Mouse (Mus musculus) C2C12 (cell line): ENCODE data around the gene Dmap1. TPM values are rescaled to one million over a fixed set of nuclear protein-coding genes. Genes with fewer than 3 reads are reported as not detected.

ENCODE experiments used
- H3K27me3 ChIP-seq: one replicate; pipeline ENCODE4 v1.6.1; 2011; ENCODE audit not compliant: control insufficient read depth, insufficient read depth, insufficient read length
- H3K36me3 ChIP-seq: one replicate; pipeline ENCODE4 v1.6.1; 2011; ENCODE audit not compliant: control insufficient read depth, insufficient read depth
- H3K4me3 ChIP-seq: one replicate; pipeline ENCODE4 v1.5.1; 2011; ENCODE audit warnings: mild to moderate bottlenecking, control low read depth; ENCODE audit not compliant: poor library complexity, insufficient read depth, severe bottlenecking
- H3K79me2 ChIP-seq: one replicate; pipeline ENCODE4 v1.6.1; 2011; ENCODE audit not compliant: control insufficient read depth, insufficient read depth
- H3K79me3 ChIP-seq: one replicate; pipeline ENCODE4 v1.6.1; 2011; ENCODE audit warnings: low read depth, control low read depth
- H3ac ChIP-seq: one replicate; pipeline ENCODE3; 2011; ENCODE audit warnings: low read depth; ENCODE audit not compliant: control insufficient read depth, insufficient read length
- CEBPB ChIP-seq: IDR thresholded peaks from one replicate; pipeline ENCODE4 v1.6.1; 2011; ENCODE audit warnings: low read depth, mild to moderate bottlenecking, control low read depth, moderate library complexity
- CTCF ChIP-seq: IDR thresholded peaks from one replicate; pipeline ENCODE4 v1.5.1; 2011; ENCODE audit not compliant: control insufficient read depth, insufficient read depth, insufficient read length
- FOSL1 ChIP-seq: IDR thresholded peaks from one replicate; pipeline ENCODE4 v1.8.0; 2011; ENCODE audit warnings: mild to moderate bottlenecking, low read length; ENCODE audit not compliant: poor library complexity, insufficient read depth, severe bottlenecking
- MAX ChIP-seq: IDR thresholded peaks from one replicate; pipeline ENCODE4 v1.6.1; 2011; ENCODE audit warnings: mild to moderate bottlenecking, control low read depth
- MYOD1 ChIP-seq: IDR thresholded peaks from one replicate; pipeline ENCODE4 v1.6.1; 2011; ENCODE audit warnings: low read depth; ENCODE audit not compliant: control insufficient read depth, insufficient read length
- MYOG ChIP-seq: IDR thresholded peaks from one replicate; pipeline ENCODE4 v1.6.1; 2011; ENCODE audit not compliant: control insufficient read depth, insufficient read length; ENCODE audit errors: extremely low read depth
- USF1 ChIP-seq: IDR thresholded peaks from one replicate; pipeline ENCODE4 v1.6.1; 2011; ENCODE audit warnings: low read depth, mild to moderate bottlenecking, control low read depth, moderate library complexity
- polyA plus RNA-seq: library from polyadenylated mRNA; unstranded; fragments of >200 nt; fragmentation: generic; extraction: Trizol; gene quantifications from one replicate; pipeline ENCODE4 v1.2.1, GENCODE M21; 2012; ENCODE audit warnings: missing spikeins

Dmap1 gene
- polyA plus RNA-seq, 1 experiment = 31.0 TPM

GRCm38 (mm10) chr4:117636891-117637613 lies 45.0 kb downstream of the Dmap1 start:
- Histone ChIP-seq H3K36me3 (no peaks in the 10 kb centered on the region), H3ac (no peak overlapping the region), H3K4me3 (no peak overlapping the region), H3K79me2 (no peaks in the 10 kb centered on the region), H3K27me3 (no peaks in the 10 kb centered on the region), H3K79me3 (no peaks in the 10 kb centered on the region)
- TF ChIP-seq CEBPB = no peak
- TF ChIP-seq CTCF = no peak
- no peak for TF ChIP-seq MYOD1
- TF ChIP-seq MAX = no peak
- TF ChIP-seq USF1 = no peak
- TF ChIP-seq FOSL1 = no peak
- TF ChIP-seq MYOG = no peak

DNA sequence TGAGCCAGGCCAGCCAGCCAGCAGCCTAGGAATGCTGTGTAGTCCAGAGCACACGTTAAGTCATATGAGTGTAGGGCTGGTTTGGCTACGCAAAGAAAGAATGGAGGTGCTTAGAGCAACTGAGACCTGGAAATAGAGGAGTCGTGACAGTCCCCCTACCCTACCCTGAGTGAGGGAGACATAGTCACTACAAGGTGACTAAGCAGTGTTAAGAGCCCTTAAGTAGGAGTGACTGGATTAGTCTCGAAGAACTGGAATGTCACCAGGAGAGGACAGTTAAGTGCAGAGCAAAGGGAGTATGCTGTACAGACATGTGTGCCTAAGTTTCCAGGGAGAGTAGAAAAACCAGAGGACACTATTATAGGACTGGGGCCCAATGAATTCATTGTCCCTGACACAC lies 45.9 kb downstream of the Dmap1 start:
- Histone ChIP-seq H3K27me3 (no peaks in the 10 kb centered on the region), H3K79me3 (no peaks in the 10 kb centered on the region), H3K4me3 (no peak overlapping the region), H3K79me2 (no peaks in the 10 kb centered on the region), H3ac (no peak overlapping the region), H3K36me3 (no peaks in the 10 kb centered on the region)
- TF ChIP-seq MYOD1 (no peak), CTCF (no peak)

DNA sequence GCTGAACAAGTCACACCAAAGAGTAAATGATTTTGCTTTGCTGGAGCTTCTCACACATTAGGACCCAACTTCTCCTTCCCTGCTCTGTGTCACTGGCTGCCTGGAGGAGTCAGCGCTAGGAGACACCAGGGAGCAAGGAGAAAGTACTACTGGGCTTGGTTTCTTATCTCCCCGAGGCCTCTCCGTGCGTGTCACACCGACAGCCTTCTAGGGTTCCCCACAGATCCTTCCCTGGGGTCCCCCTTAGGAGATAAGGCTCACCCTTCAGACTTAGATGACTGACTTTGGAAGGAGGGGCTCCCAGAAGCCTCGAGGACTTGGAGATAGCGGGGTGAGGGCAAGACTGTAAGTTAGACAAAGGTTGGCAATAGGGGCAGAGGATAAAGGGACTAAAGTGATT lies 47.4 kb downstream of the Dmap1 start:
- H3K79me2 ChIP-seq = no peaks in the 10 kb centered on the region
- H3K36me3 ChIP-seq = no peaks in the 10 kb centered on the region
- no peak for TF ChIP-seq CTCF
- no peak for TF ChIP-seq MYOG
- TF ChIP-seq CEBPB = no peak
- TF ChIP-seq MYOD1 = no peak
- TF ChIP-seq FOSL1 = no peak
- TF ChIP-seq MAX = no peak
- TF ChIP-seq USF1 = no peak
- H3K4me3 ChIP-seq = no peak overlapping the region
- no peaks in the 10 kb centered on the region for H3K27me3 ChIP-seq
- no peaks in the 10 kb centered on the region for H3K79me3 ChIP-seq
- no peak overlapping the region for H3ac ChIP-seq

GRCm38 (mm10) chr4:117633527-117633926 lies 48.5 kb downstream of the Dmap1 start:
- no peaks in the 10 kb centered on the region for H3K36me3 ChIP-seq

GRCm38 (mm10) chr4:117630053-117630670 lies 51.9 kb downstream of the Dmap1 start:
- no peaks in the 10 kb centered on the region for H3K79me3 ChIP-seq
- peaks cover 4% of the 10 kb centered on the region for H3K36me3 ChIP-seq
- no peak overlapping the region for H3ac ChIP-seq
- TF ChIP-seq CTCF (no peak), MYOD1 (no peak), MYOG (no peak), FOSL1 (no peak)
- H3K79me2 ChIP-seq = no peaks in the 10 kb centered on the region
- H3K27me3 ChIP-seq = no peaks in the 10 kb centered on the region
- no peak overlapping the region for H3K4me3 ChIP-seq

More at GRCm38 (mm10) chr4:117633527-117633926, 48.5 kb downstream of the Dmap1 start:
- H3K79me2 ChIP-seq = no peaks in the 10 kb centered on the region
- no peak overlapping the region for H3K4me3 ChIP-seq
- no peak for TF ChIP-seq MAX
- TF ChIP-seq CEBPB = no peak
- TF ChIP-seq MYOD1 = no peak
- no peak for TF ChIP-seq CTCF
- no peak for TF ChIP-seq FOSL1
- no peak for TF ChIP-seq USF1
- TF ChIP-seq MYOG = no peak
- H3K27me3 ChIP-seq = no peaks in the 10 kb centered on the region
- H3K79me3 ChIP-seq = no peaks in the 10 kb centered on the region
- H3ac ChIP-seq = no peak overlapping the region

DNA sequence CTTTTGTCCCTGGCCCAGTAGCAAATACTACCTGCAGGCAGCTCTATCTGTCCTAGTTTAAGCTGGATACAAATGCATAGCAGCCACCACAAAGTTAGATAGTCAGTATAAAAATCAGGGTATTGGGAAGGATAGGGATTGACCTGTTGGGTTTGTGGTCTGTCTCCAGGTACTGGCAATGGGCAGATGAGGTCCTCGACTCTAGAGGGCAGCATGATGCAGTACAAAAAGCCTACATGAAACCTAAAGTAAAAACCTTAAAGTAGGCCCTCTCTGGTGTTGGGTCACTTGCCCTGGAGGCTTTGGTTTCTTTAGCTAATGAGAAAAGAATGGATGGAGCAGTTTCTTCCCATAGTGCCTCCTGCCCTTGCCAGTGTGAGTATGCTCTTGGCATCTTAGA lies 53.6 kb downstream of the Dmap1 start:
- Histone ChIP-seq H3K36me3 (peaks cover 4% of the 10 kb centered on the region), H3K79me3 (no peaks in the 10 kb centered on the region), H3K4me3 (no peak overlapping the region), H3K27me3 (no peaks in the 10 kb centered on the region), H3ac (no peak overlapping the region), H3K79me2 (no peaks in the 10 kb centered on the region)
- TF ChIP-seq USF1 (no peak), MAX (no peak), MYOG (no peak), MYOD1 (no peak), CEBPB (no peak), CTCF (no peak), FOSL1 (no peak)

Other genes with a start within 250 kb of the Dmap1 start
- 61.2 TPM for gene Rnf220, start 185.2 kb downstream of the Dmap1 start, polyA plus RNA-seq
- 67.4 TPM for gene Eri3, start 131.9 kb downstream of the Dmap1 start, polyA plus RNA-seq
- not detected for gene Gm12845, start 42.1 kb upstream of the Dmap1 start, polyA plus RNA-seq
- not detected for gene Klf17, start 83.4 kb upstream of the Dmap1 start, polyA plus RNA-seq
- 14.4 TPM for gene Slc6a9, start 152.2 kb upstream of the Dmap1 start, polyA plus RNA-seq
- 1.4 TPM for gene Ccdc24, start 190.3 kb upstream of the Dmap1 start, polyA plus RNA-seq
- gene B4galt2, start 201.2 kb upstream of the Dmap1 start, polyA plus RNA-seq = 37.7 TPM
- 296 TPM for gene Atp6v0b, start 205.1 kb upstream of the Dmap1 start, polyA plus RNA-seq
- 16.4 TPM for gene Dph2, start 209.8 kb upstream of the Dmap1 start, polyA plus RNA-seq
- 43.6 TPM for gene Ipo13, start 232.7 kb upstream of the Dmap1 start, polyA plus RNA-seq
- gene Artn, start 247.5 kb upstream of the Dmap1 start, polyA plus RNA-seq = 2.6 TPM